Mouse (Mus musculus): Measurements from ENCODE around the gene Rab34. TPM values are rescaled to one million over a fixed set of nuclear protein-coding genes. Genes with fewer than 3 reads are reported as not detected.

Rab34 gene
- polyA plus RNA-seq, 1 experiment from 2014 or later, result 164 TPM

DNA sequence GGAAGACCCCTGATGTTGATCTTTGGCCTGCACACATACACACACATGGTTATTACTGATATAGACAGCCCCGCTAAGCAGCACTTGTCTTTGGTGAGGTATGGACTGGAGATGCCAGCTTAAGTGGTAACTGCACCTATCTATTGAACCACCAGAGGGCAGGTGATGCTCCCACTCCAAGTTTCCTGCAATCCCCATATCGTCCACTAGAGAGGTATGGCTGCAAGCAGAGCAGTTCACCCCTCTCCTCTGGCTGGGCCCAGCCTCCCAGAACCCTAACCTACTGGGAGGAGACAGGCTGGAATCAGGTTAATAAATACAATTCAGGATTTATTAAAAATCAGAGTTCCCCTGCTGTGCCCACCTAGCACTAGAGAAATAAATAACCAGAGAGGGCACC lies 29.1 kb upstream of the Rab34 start:
- ATAC-seq (ENCODE audit: insufficient number of reproducible peaks, insufficient read depth, low FRiP score, low TSS enrichment), result no peak
- 30% methylated on average over 2 of the region's 2 CpGs for WGBS

DNA sequence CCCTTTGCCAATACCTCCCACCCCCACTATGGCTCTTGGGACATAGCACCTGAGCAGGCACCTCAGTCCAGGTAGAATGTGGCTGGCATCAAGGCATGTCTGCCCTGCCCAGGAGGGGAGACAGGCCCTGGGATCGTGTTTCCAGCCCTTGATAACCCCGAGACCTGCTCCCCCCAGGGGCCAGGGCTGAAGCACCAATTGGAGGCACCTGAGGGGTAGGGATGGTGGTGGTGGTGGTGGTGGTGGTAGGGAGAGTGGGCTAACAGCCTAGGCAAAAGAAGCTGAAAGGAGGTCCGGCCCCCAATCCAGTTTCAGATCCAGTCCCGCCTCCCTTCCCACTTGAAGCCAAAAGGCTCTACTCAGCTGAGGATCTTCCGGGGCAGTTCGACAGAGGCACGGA lies 28.7 kb upstream of the Rab34 start:
- Histone ChIP-seq H3K4me3 (no peak overlapping the region), H3K9ac (no peak overlapping the region), H3K4me2 (replicated peaks) (no peak overlapping the region), H3K4me1 (peaks cover 22% of the 10 kb centered on the region), H3K27me3 (no peaks in the 10 kb centered on the region), H3K27ac (0 out of 2 replicates have a peak overlapping the region, but pooled peaks have one; percentile 46), H3K9me3 (no peaks in the 10 kb centered on the region), H3K36me3 (peaks cover 76% of the 10 kb centered on the region)
- no peak for ATAC-seq (ENCODE audit: insufficient number of reproducible peaks, insufficient read depth, low FRiP score, low TSS enrichment)
- WGBS, result 66% methylated on average over 7 of the region's 7 CpGs

More for the DNA sequence above, 29.1 kb upstream of the Rab34 start:
- Histone ChIP-seq H3K36me3 (peaks cover 80% of the 10 kb centered on the region), H3K4me2 (replicated peaks) (no peak overlapping the region), H3K9ac (no peak overlapping the region), H3K9me3 (no peaks in the 10 kb centered on the region), H3K4me3 (no peak overlapping the region), H3K4me1 (peaks cover 22% of the 10 kb centered on the region), H3K27ac (no peak overlapping the region), H3K27me3 (no peaks in the 10 kb centered on the region)

DNA sequence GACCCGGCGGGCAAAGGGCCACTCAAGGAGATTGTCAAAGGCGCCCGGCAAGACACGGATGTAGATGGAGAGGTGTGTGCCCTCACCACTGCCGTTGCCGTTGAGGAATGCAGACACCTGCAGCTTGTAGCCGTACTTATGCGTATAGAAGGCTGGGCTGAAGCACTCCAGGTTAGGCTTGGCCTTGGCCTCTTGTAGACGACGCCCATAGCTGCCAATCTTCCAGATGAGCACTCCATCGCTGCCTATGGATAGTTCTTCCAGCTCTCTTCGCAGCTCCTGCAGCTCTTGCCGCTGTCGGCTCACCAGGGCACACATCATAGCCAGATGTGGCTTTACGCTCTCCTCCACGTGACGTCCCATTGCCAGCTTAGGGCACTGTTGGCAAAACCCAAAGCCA lies 28.1 kb upstream of the Rab34 start:
- no peaks in the 10 kb centered on the region for H3K27me3 ChIP-seq
- H3K36me3 ChIP-seq, result peaks cover 69% of the 10 kb centered on the region
- H3K4me2 ChIP-seq (replicated peaks), result no peak overlapping the region
- WGBS, result 85% methylated on average over 18 of the region's 18 CpGs
- H3K9me3 ChIP-seq, result no peaks in the 10 kb centered on the region
- no peak overlapping the region for H3K9ac ChIP-seq
- no peak for ATAC-seq (ENCODE audit: insufficient number of reproducible peaks, insufficient read depth, low FRiP score, low TSS enrichment)
- H3K27ac ChIP-seq, result no peak overlapping the region
- no peak overlapping the region for H3K4me3 ChIP-seq
- H3K4me1 ChIP-seq, result peaks cover 22% of the 10 kb centered on the region

DNA sequence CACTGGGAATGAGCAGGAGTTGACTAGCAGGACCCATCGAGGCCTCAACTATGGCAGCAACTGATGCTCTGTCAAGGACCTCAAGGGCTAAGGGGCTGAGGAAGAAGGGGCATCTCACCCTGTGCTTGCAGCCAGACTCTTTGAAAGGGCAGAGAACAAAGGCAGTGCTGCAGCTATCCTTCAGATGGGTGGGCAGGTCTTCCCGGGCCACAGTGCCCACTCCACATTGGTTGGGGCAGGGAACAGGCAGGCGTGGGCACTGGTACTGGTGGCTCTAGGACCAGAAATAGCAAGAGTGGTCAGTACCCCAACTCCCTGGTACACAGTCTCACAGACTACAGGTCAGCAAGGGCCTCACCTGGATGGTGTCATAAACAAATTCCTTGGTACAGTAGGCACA lies 27.6 kb upstream of the Rab34 start:
- Histone ChIP-seq H3K4me2 (replicated peaks) (no peak overlapping the region), H3K4me1 (peaks cover 23% of the 10 kb centered on the region), H3K27me3 (no peaks in the 10 kb centered on the region), H3K36me3 (peaks cover 64% of the 10 kb centered on the region), H3K27ac (no peak overlapping the region), H3K9me3 (no peaks in the 10 kb centered on the region), H3K4me3 (no peak overlapping the region), H3K9ac (no peak overlapping the region)
- WGBS, result 92% methylated on average over 3 of the region's 3 CpGs
- no peak for ATAC-seq (ENCODE audit: insufficient number of reproducible peaks, insufficient read depth, low FRiP score, low TSS enrichment)

DNA sequence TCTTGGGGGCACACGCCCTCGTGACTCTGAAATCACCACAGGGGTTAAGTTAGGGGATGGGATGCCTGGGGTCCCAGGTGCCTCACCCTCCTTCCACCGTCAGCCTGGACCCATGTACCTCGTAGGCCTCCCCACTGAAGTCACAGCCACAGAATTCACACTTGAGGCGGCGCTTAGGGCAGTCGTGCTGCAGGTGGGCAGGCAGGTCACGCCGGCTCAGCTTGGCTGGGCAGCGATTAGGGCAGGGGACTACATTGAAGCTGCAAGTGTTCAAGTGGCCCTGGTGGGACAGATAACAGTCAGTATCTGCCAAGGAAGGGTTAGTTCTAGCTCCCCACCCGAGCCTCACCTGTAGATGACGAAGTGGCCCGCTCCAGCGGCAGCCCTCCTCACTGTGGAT lies 27.1 kb upstream of the Rab34 start:
- no peak for ATAC-seq (ENCODE audit: insufficient number of reproducible peaks, insufficient read depth, low FRiP score, low TSS enrichment)
- peaks cover 61% of the 10 kb centered on the region for H3K36me3 ChIP-seq
- H3K27ac ChIP-seq, result peak overlapping the region; percentile 41; the same call in 1 of the 2 replicates
- no peaks in the 10 kb centered on the region for H3K9me3 ChIP-seq
- peak overlapping the region; percentile 20; the same call in 1 of the 2 replicates for H3K9ac ChIP-seq
- peaks cover 27% of the 10 kb centered on the region for H3K4me1 ChIP-seq
- no peak overlapping the region for H3K4me3 ChIP-seq
- H3K27me3 ChIP-seq, result no peaks in the 10 kb centered on the region
- WGBS, result 90% methylated on average over 14 of the region's 14 CpGs
- H3K4me2 ChIP-seq (replicated peaks), result no peak overlapping the region

DNA sequence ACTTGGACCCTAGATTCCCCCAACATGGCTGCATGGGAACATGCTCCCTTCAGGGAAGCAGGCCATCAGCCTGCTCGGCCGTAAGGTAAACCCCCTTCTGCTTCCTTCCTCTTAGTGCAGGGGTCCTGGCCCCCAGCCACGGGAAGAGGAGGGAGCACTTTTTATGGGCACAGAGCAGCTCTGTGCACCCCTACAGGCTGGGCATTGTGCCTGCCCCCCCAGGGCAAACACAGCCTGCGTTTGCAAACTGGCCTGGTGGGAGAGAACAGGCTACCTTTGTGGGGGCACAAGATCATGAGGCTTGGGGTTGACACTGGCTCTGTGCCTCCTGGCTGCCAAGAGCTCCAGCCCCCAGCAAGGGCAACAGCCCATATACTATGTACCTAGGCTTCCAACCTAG lies 26.3 kb upstream of the Rab34 start:
- WGBS, result 43% methylated on average over 4 of the region's 4 CpGs
- Histone ChIP-seq H3K27me3 (no peaks in the 10 kb centered on the region), H3K4me2 (replicated peaks) (peak overlapping the region; percentile 76), H3K27ac (peak overlapping the region; percentile 100; the same call in 1 of the 2 replicates), H3K4me1 (peaks cover 33% of the 10 kb centered on the region), H3K9ac (peak overlapping the region; percentile 99; the same call in 1 of the 2 replicates), H3K36me3 (peaks cover 56% of the 10 kb centered on the region), H3K4me3 (peak overlapping the region; percentile 99; the same call in 1 of the 2 replicates), H3K9me3 (no peaks in the 10 kb centered on the region)
- ATAC-seq (ENCODE audit: insufficient number of reproducible peaks, insufficient read depth, low FRiP score, low TSS enrichment), result no peak

DNA sequence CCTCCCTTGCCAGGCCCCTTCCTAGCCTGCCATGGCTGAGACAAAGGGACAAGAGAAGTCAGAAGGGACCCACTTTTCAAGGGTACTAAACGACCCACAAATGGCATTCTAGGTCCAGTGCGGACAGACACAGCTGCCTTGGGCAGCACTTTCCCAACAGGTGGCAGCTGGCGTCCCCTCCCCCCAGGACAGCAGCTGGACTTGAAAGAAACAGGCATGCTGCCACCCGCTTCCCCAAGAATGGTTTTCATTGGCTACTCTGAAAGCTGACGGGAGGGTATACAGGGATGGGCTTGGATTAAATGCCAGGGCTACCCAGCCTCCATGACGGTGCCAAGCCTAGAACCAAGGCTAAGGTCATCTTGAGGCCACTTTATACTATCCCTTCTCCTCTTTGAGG lies 25.7 kb upstream of the Rab34 start:
- Histone ChIP-seq H3K27ac (peak overlapping the region; percentile 100), H3K9me3 (no peaks in the 10 kb centered on the region), H3K4me2 (replicated peaks) (peak overlapping the region; percentile 76), H3K4me1 (peaks cover 33% of the 10 kb centered on the region), H3K36me3 (peaks cover 53% of the 10 kb centered on the region), H3K27me3 (no peaks in the 10 kb centered on the region), H3K9ac (peak overlapping the region; percentile 99), H3K4me3 (peak overlapping the region; percentile 99)
- ATAC-seq (ENCODE audit: insufficient number of reproducible peaks, insufficient read depth, low FRiP score, low TSS enrichment), result no peak
- WGBS, result 53% methylated on average over 6 of the region's 6 CpGs

DNA sequence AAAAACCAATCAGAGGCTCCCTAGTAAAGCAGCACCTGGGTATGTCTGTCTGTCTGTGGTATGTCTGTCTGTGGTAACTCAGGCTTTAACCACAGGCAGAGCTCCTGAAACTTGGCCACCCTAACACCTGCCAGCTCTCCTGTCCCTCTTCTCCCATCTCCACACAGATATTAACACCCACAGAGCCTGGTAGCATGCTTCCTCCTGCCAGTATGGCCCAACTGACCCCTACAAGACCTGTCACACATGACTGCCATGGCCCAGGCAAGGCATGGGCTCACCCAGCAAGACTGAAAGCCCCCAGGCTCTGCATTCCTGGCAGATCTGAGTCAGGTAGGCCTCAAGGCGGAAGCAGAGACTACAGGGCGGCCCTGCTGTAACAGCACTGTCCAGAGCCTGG lies 25.2 kb upstream of the Rab34 start:
- Histone ChIP-seq H3K4me2 (replicated peaks) (peak overlapping the region; percentile 76), H3K4me1 (peaks cover 33% of the 10 kb centered on the region), H3K4me3 (peak overlapping the region; percentile 99), H3K9me3 (no peaks in the 10 kb centered on the region), H3K9ac (peak overlapping the region; percentile 99), H3K27ac (peak overlapping the region; percentile 100), H3K27me3 (no peaks in the 10 kb centered on the region), H3K36me3 (peaks cover 47% of the 10 kb centered on the region)
- ATAC-seq (ENCODE audit: insufficient number of reproducible peaks, insufficient read depth, low FRiP score, low TSS enrichment), result no peak
- 37% methylated on average over 2 of the region's 2 CpGs for WGBS

DNA sequence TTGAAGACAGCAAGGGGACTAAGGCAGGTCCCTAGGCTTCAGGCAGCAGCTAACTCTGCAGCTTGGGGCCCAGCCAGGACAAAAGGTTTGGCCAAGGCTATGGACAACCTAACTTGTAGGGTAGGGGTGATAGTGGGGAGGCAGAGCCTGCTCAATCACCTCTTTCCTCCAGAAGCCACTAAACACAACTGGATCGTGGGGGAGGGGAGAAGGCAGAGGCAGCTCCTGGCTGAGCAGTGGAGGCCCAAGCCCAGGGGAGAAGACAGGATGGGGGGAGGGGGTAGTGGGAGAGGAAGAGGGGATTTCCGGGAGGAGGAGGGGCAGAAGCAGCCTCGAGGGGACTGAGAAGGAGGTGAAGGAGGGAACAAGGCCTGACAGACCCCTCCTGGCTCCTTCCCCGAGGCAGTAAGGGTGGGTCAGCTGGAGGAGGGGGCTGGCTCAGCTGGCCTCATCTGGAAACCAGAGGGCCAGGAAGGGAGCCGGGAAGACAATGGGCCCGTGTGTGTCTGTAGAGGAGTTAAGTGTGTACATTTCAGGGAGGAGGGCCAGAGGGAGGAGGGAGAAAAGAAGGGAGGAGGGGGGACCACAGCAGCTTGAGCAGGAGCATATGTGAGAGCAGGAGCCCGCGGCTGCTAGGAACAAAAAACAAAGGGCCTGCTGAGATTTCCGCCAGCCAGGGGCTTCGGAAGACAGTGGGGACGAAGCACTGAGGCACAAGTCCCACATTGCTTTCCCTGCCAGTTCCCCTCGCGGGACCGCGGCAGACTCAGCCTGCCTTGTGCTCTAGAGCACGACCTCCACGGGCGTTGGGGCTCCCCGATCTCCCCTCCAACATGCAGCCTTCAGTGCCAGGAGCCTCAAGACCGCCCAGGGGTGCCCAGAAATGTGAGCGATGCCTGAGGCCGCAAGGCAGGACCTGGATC lies 24.3 kb upstream of the Rab34 start:
- Histone ChIP-seq H3K9ac (peak overlapping the region; percentile 99), H3K4me3 (peak overlapping the region; percentile 99), H3K27ac (peak overlapping the region; percentile 100), H3K4me1 (peaks cover 33% of the 10 kb centered on the region), H3K36me3 (peaks cover 38% of the 10 kb centered on the region), H3K9me3 (no peaks in the 10 kb centered on the region), H3K27me3 (no peaks in the 10 kb centered on the region), H3K4me2 (replicated peaks) (peak overlapping the region; percentile 76)
- peak; percentile 65 for ATAC-seq (ENCODE audit: insufficient number of reproducible peaks, insufficient read depth, low FRiP score, low TSS enrichment)
- 0% methylated on average over 22 of the region's 22 CpGs for WGBS

DNA sequence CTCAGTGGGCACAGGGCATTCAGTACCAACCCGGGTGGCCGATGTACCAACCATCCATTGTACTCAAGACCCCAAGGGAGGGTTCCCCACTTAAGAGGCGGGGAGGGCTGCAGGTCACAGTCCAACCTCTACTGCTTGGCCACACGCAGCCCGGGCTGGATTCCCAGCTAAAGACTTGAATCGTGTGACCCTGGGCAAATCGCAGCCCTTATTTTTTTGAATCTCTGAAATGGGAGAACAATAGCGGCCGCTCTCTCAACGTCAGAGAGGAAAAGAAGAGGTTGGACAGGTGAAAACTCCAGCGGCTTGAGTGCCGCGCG lies 23.7 kb upstream of the Rab34 start:
- H3K4me1 ChIP-seq, result peaks cover 29% of the 10 kb centered on the region
- peak overlapping the region; percentile 100 for H3K27ac ChIP-seq
- ATAC-seq (ENCODE audit: insufficient number of reproducible peaks, insufficient read depth, low FRiP score, low TSS enrichment), result no peak
- H3K9me3 ChIP-seq, result no peaks in the 10 kb centered on the region
- peak overlapping the region; percentile 76 for H3K4me2 ChIP-seq (replicated peaks)
- H3K36me3 ChIP-seq, result peaks cover 33% of the 10 kb centered on the region
- H3K9ac ChIP-seq, result peak overlapping the region; percentile 99
- H3K27me3 ChIP-seq, result no peaks in the 10 kb centered on the region
- WGBS, result under 1% methylated on average over 14 of the region's 14 CpGs
- peak overlapping the region; percentile 99 for H3K4me3 ChIP-seq

DNA sequence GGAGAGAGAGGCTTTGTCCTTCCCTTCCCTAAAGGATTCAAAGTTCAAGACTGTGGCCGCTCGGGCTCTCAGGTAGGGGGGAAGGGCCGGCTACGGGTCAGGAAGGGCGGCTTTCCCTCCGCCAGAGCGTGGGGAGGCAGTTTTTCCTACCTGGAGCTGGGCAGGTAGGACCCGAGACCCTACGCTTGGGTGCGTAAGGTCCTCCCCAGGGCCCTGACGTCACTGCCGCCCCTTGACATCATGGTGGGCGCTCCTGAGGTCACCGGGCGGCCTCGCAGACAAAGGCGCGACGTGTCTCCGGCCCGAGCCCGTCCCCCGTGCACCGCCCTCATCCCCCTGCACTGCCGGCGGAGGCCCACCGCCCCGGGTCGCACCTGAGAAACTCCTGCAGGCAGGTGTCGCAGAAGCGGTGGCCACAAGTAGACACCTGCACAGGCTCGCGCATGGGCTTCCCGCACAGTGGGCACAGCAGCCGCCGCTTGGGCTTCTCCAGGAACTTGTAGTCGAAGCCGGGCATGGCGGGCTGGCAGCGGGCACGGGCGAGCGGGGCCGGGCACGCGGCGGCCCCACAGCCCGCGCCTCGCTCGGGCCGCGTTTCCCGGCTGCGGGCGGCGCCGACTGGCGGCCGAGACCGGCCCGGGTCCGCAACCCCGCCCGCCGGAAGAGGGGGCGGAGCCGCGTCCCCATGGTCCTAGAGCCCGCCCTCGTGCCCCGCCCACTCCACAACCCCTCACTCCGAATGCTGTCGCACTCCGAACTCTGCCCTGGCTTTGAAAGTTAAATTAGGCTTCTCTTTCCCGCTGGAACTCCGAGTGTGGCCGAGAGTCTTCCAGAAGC lies 23.1 kb upstream of the Rab34 start, which contains the start of gene Traf4:
Gene Traf4, minus strand, starts transcription at position 666 of the 837 bp plus-strand sequence.
- Histone ChIP-seq H3K27me3 (no peaks in the 10 kb centered on the region), H3K27ac (peak within 1 kb of the TSS; percentile 100), H3K4me3 (peak within 1 kb of the TSS; percentile 99), H3K9ac (peak within 1 kb of the TSS; percentile 99), H3K4me2 (replicated peaks) (peak within 1 kb of the TSS; percentile 76), H3K36me3 (peaks cover 28% of the 10 kb centered on the region), H3K4me1 (peaks cover 28% of the 10 kb centered on the region), H3K9me3 (no peaks in the 10 kb centered on the region)
- ATAC-seq (ENCODE audit: insufficient number of reproducible peaks, insufficient read depth, low FRiP score, low TSS enrichment), result peak; percentile 56
- 1% methylated on average over 61 of the region's 78 CpGs for WGBS

All from embryonic facial prominence, embryonic 12.5 days (tissue).